Mouse (Mus musculus): ENCODE results near the gene Pla2g4b.

The Pla2g4b gene

DNA sequence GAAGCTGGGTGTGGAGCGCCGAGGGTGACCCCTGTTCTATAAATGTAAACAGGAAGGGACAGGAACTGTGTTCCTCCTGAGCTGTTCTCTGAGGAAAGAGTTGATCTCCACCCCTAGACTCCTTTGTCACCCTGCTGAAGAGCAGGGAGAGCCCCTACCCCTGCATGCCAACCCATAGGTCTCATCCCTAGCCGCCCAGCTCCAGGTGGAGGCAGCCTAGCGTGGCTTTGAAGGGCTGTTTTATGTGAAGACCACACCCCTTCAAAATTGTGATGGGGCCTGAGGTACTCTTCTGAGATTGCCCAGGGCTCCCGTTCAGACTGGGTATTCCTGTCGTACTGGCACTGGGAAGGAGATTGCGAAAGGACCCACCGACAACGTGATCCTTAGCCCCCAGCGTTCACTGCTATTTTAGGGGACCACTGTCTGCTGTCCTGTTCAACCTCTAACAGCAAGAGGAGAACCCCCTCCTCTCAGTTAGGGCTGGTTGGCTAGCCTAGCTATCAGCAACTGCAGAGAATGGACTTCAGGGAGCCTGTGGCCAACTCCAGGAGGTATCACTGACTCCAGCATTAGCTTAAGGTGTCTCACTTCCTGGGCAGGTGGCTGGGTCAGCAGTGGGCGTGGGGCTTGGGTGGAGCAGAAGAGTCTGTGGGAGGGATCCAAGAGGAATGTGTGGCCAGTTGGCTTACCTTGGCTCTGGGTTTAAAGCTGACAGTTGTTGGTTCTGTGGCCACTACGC is at the start of gene Pla2g4b:
Gene Pla2g4b, plus strand, starts transcription at position 692 of the 742 bp plus-strand sequence.
- DNase-seq (ENCODE audit: low spot score) = no peak

DNA sequence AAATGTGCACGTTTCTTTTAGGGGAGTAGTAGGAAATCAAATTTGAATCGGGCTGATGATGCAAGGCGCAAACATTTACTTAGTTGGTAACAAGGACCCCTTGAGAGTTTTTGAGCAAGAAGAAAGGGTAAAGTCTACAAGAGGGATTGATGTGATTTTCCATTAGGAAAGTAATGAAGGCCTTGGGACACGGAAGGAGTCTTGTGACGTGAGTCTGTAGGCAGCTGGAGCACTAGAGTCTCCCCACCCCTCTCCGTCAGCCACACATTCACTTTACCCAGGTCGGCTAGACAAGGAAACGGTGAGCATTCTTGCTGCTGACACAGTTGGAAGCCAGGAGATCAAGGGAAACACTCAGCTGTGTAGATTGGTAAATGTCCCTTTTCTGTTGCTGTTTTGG is 47.3 kb upstream of the Pla2g4b start:
- no peak for DNase-seq (ENCODE audit: low spot score)

DNA sequence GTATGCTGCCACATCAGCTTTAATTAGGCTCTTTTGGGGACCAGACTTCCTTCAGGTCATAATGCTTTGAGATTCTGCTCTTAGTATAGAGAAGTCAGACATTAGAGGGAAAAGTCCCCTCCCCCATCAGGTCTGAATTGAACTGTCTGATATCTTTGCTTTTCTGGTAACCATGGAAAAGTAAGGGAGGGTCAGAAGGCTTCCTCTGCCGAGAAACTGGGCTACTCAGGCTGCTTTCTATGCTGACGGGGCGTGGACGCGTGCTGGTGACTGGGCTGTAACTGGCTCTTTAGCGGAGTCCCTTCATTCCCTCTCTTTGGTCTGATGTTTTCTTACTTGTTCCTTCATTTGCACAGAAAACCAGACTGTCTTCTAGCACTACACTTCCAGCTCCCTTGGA is 46.8 kb upstream of the Pla2g4b start:
- DNase-seq (ENCODE audit: low spot score) = no peak

DNA sequence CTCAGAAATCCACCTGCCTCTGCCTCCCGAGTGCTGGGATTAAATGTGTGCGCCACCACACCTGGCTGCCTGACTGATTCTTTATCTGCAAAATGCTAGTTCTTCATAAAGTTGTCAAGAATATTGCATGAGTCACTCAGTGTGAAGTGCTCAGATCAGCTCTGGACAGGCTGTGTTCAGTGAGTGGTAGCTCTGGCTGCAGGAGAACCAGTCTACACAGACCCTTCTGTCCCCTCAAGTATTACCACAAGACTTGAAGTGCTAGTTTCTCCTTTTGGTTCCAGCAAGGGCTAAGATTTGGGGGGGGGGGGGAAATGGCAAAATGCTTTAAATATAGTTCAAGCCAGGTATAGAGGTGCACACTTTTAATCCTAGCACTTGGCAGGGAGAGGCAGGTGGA is 45.8 kb upstream of the Pla2g4b start:
- no peak for DNase-seq (ENCODE audit: low spot score)

DNA sequence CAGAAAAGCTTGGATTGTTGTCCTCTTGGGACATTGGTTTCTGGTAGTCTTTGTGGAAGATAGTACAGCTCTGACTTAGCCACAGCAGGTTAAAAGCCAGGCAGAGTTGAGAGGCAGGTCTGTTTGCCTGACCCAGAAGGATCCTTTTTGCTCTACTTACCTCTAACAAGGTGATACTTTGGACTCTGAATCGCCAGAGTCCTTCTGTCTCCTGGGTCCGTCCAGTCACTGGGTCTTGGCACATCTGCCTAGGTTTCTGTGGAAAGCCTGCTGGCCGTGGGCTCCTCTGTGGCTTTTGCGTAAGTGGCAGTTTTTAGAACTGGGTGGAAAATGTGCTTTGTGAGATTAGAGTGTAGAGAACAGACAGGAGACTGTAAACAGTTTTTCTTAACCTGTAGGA is 44.3 kb upstream of the Pla2g4b start:
- DNase-seq (ENCODE audit: low spot score) = no peak

DNA sequence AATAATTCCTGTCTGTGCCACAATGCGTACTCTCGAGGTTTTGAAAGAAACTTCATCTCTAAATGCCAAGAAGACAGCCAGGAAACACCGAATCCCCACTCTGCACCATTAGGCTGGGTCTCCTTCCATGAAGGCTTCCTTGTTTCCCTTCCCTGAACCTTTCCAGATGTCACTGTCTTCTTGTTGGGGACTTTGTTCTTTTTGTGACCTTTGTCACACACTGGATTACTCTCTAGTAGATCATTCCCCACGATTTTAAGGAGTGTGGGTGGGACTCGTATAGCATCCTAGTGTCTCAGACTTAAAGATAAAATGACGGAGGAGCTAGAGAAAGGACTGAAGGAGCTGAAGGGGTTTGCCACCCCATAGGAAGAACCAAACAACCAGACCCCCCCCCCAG is 42.3 kb upstream of the Pla2g4b start:
- no peak for DNase-seq (ENCODE audit: low spot score)

DNA sequence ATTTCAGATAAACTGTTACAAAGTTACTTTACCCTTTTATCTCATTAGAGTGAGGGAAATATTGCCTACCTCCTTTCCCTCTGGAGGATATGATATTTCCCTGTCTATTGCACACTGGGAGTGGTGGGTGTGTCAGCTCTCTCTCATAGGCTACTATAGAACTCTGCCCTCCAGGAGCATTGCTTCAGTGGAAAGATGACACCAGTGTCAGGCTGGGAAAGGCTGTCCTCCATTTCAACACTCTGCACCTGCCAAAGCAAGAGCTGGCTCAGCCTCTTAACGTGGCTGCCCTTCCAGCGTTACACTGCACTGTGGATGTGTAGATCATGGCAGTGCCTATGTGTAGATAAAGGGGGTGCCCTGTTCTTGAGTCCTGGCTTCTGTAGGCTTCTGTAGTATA is 40.9 kb upstream of the Pla2g4b start:
- no peak for DNase-seq (ENCODE audit: low spot score)

DNA sequence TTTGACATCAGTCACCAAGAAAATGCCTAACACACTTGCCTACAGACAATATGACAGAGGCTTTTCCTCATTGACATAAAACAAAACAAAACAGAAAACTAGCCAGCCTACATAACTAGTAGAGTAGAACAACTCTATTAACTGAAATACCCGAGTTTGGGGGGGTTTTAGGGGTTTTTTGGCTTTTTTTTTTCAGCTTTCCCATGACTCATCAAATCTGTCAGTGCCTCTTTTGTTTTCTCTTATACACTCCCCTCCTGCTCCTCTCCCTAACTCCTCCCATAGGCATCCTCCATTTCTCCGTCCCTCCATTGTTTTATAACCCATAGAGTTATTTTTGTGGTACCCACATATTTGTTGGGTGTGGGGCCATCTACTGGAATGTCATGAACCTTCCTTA is 39.7 kb upstream of the Pla2g4b start:
- DNase-seq (ENCODE audit: low spot score) = no peak

DNA sequence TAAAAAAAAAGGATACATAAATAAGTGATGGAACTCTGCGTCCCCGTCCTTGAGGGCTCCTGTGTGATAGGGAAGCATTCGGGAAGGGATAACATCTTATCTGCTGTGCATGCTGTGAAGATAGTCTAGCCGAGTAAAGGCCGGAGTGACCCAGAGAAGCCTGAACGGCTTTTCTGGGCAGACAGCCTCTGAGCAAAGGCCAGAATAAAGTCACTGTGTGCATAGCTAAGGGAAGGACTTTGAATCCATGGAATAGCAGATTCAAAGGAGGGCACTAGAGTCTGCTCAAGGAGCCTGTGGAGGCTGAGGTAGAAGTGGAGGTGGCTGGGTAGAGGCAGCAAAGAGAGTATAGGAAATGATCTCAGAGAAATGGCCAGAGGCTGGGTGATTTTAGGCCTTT is 38.4 kb upstream of the Pla2g4b start:
- no peak for DNase-seq (ENCODE audit: low spot score)

DNA sequence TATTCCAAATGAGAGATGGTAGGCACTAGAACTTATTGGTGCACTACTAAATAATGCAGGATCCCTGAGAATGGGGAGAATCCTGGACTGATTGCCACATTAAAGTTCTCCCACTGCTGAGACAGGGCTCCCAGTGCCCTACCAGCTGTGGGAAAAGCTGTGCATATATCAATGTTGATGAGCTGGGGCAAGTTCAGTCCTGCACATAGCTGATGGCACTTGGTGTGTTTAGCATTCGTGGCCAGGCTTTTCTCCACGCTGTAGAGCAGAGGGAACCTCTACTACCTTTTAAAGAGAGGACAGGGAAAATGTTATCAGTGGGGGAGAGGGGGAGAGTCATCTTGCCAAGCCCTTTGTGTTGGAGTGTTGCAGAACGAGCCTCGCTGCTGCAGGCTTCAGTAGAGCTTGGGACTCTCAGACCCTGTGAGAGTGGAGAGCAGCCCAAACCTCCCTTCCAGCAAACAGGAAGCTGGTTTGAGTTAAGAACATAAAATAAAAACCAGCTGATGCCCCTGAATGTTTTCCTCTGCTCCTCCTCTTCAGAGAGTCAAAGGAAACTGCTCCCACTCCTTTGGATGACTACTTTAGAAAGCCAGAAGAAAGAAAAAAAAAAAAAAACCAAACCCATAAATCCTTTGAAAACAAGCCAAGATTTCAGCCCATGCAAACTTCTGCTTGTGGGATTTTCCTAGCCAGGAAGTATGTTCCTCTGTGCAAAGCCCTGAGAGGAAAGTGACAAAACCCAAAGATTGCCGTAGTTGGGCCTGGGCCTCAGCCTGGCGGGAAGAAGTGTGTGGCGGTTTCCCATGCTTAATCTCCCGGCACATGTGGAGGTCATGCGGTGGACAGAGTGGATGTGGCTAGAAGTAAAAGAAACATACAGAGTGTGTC is 37.6 kb upstream of the Pla2g4b start:
- DNase-seq (ENCODE audit: low spot score) = no peak

DNA sequence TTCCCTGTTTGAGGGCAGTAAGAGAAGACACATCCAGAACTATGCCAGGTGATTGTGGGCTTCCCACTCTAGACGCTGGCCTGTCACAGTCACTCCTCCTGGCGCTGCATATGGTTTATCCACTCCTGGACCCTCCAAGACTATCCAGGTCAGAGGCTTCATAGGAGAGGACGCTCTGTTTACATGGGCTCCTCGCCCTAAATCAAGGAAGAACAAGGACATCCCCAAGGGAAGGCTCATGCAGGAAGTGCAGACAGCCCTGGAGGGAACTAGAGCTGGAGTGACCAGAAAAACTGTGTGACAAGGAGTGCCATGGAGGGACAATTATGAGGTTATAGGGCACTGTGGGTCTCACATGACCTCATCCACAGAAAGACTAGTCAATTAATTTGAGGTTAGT is 35.9 kb upstream of the Pla2g4b start:
- DNase-seq (ENCODE audit: low spot score) = no peak

DNA sequence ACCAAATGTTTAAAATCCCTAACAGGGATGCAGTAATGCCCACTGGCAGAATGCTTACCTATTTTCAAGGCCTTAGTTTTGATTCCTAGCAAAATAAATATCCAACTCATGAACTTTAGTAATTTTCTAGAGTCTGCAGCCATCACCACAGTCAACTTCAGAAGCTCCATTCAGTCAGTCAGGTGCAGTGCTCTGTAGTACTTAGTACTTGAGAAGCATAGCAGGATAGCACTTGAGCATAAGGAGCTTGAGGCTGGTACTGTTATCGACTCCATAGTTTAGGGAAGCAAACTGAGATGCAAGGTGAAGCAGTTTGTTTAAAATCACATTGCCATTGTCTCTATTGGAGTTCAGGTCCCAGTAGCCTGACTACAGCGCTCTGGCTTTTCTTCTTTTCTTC is 33.5 kb upstream of the Pla2g4b start:
- no peak for DNase-seq (ENCODE audit: low spot score)

DNA sequence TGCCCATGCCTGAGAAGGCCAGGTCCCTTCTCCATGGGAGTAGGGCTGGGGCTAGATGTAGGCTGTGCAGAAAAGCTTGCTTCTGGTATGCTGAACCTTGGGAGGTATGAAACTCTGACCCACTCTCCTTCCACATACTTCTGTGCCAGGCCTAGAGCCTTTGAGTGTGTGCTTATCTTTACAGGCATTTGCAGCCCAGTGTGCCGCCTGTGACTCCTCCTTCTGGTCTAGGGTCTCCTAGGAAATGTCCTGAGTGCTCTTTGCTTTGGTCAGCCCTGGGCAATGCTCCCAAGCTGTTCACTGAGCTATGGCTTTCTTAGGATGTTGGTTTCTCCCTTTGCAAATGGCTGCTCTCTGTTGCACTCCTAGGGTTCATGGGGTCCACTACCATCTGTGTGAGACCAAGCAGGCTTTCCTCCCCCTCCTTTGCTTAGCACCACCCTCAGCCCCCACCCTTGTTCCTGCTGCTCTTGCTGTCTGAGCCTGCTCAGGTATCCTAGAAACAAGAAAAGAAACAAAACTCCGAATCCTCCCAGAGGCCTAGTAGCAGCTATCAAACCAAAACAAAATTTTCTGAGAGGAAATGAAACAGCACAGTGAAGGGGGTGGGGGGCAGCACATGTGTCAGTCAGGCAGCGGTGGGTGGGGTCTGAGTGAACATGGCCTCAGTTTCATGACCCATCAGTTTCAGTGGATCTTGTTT is 32.2 kb upstream of the Pla2g4b start:
- no peak for DNase-seq (ENCODE audit: low spot score)

DNA sequence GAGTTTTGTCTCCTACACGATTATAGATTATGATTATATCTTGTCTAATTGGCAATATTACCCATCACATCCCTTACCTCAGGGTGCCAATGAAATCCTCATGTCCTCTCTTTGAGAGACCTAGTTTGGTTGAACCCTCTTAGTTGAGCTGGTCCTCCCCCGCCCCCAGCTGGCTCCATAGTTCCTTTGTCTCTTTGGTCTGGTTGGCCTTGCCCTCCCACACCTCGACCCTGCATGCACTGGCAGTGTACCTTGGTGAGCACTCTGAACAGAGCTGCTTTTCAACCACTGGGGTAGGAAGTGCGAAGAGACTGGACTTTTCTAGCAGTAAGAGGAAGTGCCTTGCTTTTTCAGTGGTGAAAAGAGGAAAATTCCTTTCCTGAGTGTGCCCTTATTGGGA is 31.3 kb upstream of the Pla2g4b start:
- no peak for DNase-seq (ENCODE audit: low spot score)

DNA sequence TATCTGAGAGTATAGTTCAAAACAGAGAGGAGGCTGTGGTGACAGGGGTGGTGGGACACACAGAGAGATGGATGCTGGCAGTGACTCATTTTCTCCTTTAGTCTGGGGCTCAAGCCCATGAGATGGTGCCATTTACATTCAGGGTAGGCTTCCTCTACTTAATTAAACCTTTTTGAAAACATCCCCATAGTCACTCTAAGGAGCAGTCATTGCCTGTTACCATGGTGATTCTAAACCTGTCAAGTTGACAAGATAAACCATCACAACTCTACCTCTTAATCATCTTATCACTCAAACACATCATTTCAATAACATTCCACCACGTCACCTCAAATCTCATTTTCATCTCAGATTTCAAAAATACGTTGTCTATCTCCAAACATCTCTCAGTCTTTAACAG is 29.2 kb upstream of the Pla2g4b start:
- DNase-seq (ENCODE audit: low spot score) = no peak

DNA sequence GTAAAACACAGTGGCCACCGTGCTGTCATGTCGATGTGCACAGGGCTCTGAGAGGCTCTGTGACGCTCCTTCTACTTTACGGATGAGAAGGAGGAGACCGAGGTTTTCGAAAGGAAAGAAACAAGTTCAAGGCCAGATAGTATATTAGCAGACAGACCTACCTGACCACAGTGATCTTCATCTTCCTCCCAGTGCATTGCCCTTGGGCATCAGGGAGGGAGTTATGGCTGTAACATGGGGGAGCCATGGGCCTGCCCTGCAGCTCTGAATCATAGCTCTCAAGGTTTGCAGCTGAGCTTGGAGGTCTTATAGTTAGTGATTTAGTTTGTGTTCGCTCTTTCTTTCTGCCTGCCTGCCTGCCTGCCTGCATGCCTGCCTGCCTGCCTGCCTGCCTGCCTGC is 26.5 kb upstream of the Pla2g4b start:
- DNase-seq (ENCODE audit: low spot score) = no peak

DNA sequence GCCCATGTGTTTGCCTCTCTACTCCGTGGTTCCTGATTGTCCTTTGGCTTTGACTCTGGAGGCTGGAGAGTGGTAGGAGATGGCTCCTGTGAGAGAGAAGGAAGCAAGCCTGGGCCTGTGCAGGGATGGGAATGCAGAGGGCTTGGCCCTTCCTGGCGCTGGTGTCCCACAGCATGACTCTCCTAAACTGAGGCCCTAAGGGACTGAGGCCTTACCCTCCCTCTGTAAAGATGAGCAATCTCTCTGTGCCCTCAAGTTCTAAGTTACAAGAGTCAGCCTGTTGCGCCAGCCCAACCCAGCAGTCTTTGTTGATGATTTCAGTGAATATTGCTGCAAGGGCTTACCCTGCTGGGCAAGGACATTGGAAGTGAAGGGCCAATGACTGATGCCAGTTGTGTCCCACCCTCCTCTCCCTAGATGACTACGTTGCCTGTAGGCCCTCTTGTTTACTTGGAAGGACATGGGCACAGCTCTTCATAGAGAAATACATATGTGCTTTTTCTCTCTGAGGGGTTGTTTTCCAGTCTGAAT is 25.5 kb upstream of the Pla2g4b start:
- no peak for DNase-seq (ENCODE audit: low spot score)

DNA sequence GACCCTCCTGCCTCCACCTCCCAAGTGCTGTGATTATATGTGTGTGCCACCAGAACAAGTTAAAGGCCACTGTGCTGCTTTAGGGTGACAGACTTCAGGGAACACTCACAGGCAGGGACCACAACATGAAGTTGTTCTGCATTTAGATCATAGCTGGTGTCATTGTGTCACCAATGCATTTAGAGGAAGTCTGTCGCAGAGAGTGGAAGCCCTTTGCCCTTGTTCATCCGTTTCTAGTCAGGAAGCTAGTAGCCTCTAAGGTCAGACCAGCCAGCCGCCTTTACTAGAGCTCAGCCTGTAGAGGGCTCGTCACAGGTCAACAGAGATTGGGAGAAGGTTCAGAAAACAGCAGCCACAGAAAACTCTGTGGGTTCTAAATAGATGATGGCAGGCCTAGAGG is 24.5 kb upstream of the Pla2g4b start:
- no peak for DNase-seq (ENCODE audit: low spot score)

DNA sequence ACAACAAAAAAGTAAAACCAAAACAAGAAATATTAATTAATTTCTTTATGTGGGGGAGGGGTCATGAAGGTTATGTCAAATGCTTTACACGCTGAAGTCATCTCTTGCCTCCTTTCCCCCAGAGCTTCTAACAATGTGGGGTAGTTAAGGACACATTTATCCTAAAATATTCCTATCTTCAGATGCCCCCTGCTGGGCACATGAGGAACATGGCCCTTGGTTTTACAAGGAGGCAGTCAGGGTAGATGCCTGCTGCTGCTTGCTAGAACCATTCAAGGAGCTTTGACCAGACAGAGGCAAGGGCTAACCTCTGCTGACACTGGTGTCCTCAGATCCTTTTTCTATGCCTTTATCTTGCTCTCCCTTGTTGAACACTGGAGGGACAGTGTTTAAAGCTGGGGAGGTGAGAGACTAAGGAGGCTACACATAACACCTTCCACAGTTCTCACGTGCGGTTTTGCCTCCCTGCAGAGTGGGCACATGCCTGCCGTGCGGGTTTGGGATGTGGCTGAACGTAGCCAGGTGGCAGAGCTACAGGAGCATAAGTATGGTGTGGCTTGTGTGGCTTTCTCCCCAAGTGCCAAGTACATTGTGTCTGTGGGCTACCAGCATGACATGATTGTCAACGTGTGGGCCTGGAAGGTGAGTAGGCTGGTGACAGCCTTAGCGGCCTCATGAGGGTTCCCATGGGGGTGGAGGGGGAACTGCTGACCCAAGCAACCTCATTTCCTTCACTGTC is 21.6 kb upstream of the Pla2g4b start:
- DNase-seq (ENCODE audit: low spot score) = no peak

DNA sequence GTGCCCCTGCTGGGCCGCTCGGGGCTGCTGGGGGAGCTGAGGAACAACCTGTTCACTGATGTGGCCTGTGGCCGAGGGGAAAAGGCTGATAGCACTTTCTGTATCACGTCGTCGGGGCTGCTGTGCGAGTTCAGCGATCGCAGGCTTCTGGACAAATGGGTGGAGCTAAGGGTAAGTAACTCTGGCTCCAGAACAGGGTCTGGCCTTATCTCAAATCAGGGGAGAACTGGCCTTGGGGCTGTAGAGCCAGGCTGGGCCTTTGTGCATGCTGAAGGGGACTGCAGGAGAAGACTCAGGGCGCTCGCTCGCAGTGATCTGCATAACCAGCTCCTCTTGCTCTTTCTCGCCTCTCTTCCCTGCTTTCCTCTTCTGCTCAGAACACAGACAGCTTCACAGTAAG is 20.3 kb upstream of the Pla2g4b start:
- DNase-seq (ENCODE audit: low spot score) = no peak

DNA sequence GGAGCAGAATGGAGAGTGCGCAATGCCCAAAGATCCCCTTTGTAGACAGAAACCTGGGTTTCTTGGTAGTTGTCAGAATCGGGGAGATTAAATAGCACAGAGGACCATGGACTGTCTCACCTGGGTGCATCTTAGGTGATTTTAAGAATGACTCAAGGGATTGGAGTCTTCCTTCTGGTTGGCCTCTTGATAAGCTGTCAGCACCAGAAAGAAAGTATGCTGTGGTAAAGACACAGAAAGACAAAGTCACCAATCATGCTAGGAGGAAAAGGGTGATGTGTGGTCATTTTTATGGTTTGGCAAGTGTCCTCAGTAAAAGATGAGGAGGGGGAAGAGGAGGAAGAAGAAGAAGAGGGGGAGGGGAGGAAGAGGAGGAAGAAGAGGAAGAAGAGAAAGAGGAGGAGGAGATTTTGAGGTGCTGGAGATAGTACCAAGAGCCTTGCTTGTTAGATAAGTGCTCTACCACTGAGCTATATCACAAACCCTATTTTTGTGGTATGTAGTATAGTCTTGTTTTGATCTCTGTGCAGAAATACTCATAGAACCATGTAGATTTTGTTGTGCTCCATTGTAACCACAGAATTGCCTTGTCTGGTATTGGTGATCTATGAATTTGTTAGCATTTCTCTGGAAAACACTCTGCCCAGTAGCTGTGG is 19.3 kb upstream of the Pla2g4b start:
- no peak for DNase-seq (ENCODE audit: low spot score)

All from urinary bladder, postnatal 10 days (tissue).